Mouse (Mus musculus): Measurements from ENCODE around the gene Fkrp.

GRCm38 (mm10) chr7:16838804-16839426 lies 22.4 kb upstream of the Fkrp start:
- TF ChIP-seq POLR2A (IDR thresholded peaks at IDR 0.05; ENCODE audit: borderline replicate concordance, control insufficient read depth, low read depth, low read length) (no peak), CTCF (IDR thresholded peaks at IDR 0.05; ENCODE audit: control insufficient read depth, insufficient read depth, low read length) (no peak)
